Mouse (Mus musculus): ENCODE data around the gene Klhdc10.
A peak's percentile ranks its signal among the peaks of the same experiment; 100 is the strongest.

Klhdc10 gene

DNA sequence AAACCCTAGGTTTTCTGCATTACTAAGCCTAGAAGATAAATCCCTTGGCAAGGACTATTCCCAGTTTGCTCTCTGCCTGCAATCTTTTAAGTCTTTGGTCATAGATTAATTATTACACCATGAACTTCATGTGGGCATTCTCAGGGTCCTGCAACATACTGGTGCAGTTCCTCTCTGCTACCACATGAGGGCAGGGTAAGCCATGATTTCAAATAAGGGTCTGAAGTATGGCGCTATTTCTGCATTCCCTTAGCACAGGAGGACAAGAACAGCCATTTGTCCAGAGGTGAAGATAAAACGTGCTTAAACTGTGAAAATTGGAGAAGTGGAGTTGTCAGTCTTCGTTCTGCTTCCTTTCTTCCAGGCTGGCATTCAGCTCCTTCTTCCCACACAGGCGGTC, 1.8 kb downstream of the Klhdc10 start:
- DNase-seq, result peak; percentile 64 to 78

DNA sequence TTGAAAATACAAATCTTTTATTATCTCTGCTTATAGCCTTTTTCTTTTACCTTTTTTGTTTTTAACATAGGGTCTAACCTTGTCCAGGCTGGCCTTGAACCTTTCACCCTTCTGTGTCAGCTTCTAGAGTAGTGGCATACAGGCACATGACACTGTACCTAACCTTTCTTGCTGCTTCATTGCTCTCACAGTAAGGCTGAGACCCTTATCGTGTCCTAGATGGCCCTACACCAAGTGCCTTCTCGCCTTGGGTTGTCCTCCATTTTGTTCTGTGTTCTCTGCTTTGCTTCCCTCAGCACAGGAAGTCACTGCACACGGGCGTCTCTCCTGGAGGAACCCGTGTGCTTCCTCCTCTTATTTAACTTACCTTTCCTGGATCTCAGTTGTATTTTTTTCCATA, 3.0 kb downstream of the Klhdc10 start:
- DNase-seq, result no peak

DNA sequence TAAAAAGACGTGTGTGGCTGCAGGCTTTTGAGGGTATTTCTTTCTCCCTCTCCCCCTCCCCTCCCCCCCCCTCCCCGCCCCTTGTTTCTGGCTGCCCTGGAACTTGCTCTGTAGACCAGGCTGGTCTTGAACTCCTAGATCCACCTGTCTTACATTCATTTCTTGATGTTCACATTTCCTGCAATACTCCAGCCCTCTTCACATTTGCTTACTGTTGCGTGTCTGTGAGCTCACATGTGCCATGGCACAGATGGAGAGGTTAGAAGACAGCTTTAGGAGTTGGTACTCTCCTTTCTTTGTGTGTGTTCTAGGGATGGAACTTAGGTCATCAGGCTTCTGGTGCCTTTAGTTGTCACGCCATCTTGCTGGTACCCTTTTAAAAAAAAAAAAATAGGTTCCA, 6.6 kb downstream of the Klhdc10 start:
- no peak for DNase-seq

DNA sequence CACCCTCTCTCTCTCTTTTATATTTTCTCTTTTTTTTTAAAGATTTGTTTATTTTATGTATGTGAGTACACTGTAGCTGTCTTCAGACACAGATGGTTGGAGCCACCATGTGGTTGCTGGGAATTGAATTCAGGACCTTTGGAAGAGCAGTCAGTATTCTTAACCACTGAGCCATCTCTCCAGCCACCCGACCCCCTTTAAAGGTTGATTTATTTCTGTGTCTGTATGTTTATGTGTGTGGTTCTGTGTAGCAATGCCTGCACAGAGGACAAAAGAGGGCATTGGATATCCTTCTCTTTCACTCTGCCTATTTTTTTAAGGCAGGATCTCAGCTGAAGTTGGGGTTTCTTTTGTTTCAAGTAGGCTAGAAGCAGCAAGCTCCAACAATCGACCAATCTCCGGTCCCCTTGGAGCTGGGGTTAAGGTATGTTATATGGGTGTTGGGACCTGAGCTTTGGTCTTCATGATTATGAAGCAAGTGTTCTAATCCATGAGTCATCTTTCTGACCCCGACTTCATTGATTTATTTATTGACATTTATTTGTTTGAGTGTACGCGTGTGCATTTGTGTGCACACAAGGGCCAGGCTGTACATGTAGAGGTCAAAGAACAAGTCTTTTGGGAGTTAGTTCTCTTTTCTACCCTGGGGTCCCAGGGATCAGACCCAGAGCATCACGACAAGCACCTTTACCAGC, 7.9 kb downstream of the Klhdc10 start:
- DNase-seq, result no peak

DNA sequence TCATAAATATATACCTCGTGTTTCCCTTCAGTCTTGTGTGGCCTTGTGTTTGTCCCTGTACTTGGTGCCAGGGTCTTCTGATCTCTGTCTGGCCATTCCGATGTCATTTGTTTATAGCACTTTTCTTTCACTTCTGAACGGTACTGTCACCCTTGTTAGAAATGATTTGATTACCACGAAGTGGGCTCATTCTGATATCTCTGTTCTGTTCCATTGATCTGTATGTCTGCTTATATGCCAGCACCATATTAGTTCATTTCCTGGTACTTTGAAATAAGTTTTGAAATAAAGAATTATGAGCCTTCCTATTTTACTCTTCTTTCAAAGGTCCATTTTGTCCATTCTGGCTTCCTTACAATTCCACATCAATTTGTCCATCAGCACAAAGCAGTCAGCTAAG, 9.6 kb downstream of the Klhdc10 start:
- no peak for DNase-seq

DNA sequence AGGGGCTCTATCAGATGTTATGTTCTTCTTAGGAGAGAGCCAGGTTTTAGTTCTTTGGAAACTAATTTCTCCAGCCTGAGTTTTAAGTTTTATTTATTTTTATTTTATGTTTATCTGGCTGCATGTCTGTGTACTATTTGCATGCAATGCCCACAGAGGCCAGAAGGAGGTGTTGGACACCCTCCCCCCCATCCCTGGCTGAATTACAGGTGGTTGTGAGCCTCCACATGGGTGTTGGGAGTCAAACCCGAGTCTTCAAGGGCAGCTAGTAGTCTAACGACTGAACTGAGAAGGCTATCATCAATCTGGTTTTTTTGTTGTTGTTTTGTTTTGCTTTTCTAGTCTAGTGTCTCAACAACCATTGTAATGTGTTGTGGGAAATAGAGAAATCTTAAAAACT, 14.5 kb downstream of the Klhdc10 start:
- no peak for DNase-seq

DNA sequence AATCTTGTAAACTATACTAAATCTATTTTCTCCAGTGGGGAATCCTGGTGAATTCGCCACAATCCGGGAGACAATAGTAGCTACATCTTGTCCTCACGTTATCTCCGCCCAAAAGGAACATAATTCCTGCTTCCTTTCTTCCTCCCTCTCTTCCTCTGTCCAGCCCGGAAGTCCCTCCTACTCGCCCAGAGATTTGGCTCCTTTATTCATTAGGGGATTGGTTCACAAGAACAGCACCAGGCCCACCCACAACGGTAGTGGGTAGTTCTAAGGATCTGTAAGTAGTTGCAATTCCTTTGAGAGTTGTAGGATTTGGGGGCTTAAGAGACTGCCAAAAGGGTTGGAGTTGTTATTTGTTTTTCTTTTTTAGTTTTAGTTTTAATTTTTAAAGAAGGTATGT, 15.1 kb downstream of the Klhdc10 start:
- no peak for DNase-seq

DNA sequence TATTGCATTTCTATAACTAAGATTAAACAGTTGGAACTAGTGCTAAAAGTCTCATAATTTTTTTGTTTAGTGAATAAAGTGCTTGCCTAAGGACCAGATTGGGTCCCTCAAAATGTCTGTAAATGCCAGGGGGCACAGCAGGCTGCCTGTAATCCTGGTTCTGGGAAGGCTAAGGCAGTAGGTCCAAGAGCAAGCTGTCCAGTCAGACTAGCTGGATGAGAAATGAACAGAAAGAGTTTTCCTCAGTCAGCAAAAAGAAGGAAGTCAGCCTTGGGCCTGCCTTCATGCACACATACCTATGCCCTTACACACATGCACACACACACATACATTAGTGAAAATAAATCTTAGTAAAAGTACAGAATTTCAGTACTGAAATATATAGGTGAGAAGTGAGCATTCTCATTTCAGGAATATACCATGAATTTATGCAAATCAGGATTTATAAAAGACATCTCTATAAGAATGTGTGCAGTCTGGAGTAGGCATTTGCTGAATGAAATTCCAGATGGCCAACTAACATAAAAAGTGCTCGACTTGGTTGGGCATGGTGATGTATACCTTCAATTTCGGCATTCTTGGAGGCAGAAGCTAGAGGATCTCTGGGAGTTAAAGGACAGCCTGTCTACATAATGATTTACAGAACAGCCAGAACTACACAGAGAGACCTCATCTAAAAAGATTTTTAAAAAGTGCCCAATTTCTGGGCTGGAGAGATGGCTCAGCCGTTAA, 31.0 kb downstream of the Klhdc10 start:
- no peak for DNase-seq

DNA sequence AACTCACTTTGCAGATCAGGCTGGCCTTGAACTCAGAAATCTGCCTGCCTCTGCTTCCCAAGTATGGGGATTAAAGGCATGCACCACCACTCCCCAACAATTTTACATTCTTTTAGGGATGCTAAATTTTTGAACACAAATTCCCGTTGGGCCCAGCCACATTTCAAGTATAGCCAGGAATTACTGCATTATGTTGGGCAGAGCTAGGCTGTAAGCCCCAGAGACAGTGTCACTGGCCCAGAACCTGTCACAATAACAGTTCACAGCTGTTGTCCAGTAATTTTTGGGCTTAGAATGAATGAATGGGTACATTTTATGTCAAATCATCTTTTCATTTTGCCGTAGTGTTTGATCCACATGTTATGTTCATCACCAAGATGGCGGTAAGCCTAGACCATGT, 34.8 kb downstream of the Klhdc10 start:
- no peak for DNase-seq

DNA sequence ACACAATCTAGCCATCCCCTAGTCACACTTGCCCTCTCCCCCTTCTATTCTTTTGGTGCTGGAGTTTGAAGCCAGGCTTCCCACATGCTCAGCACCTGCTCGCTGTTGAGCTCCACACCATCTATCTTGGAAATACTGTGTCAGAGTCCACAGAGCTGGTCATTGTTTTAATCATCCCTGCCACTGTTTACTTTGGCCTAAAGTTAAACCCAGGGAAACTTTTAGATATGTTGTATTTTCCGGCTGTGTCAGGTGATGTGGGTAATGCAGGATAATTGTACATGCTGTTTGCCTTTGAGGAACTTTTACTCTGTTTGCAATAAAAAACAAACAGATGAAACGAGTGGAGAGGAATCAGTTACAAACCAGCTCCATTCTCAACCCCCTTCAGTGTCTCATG, 35.4 kb downstream of the Klhdc10 start:
- no peak for DNase-seq

DNA sequence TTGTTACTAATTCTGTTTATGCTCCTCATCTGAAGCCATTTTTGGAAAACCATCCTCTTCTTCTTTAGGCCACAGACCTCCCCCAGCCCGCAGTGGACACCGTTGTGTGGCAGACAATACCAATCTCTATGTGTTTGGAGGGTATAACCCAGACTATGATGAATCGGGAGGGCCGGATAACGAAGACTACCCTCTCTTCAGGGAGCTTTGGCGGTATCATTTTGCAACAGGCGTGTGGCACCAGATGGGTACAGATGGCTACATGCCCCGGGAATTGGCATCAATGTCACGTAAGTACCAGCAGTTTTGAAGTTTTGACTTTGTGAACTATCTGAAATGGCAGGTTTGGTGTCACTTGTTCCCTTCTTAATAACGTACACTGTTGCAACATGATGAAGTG, 37.9 kb downstream of the Klhdc10 start:
- no peak for DNase-seq

DNA sequence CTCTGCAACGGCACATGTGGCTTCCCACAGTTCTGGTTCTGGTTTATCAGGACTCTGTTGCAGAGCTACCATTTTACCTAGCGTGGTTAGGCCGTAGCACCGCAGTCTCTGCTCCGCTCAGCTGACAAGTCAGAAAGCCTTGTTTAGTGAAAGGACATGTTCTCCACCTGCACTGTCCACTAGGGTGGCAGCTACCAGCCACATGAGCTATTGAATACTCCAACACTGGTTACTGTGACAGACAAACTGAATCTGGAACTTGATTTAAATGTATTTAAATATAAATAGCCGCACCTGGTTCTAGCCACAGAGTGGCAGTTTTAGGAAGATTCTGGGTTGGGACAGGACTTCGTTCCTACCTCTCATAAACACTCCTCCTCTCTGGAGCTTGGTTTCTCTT, 55.3 kb downstream of the Klhdc10 start:
- no peak for DNase-seq

DNA sequence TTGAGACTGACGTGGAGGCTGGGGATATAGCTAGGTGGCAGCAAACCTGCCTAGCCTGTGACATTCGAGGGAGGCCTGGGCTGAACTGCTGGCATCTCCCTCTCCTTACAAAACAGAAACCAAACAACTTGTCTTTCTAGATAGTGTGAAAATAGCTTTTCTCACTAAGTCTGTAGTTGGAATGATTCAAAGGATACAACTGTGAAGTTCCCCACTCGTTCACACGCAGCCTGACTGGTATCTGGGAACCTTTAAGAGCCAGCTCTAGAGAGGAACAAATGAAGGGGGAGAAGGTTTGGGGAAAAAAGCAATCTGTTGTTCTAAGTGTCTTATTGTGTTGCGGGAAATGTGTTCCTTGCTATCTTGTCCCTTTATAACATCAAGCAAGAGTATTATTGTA, 57.0 kb downstream of the Klhdc10 start:
- DNase-seq, result no peak

DNA sequence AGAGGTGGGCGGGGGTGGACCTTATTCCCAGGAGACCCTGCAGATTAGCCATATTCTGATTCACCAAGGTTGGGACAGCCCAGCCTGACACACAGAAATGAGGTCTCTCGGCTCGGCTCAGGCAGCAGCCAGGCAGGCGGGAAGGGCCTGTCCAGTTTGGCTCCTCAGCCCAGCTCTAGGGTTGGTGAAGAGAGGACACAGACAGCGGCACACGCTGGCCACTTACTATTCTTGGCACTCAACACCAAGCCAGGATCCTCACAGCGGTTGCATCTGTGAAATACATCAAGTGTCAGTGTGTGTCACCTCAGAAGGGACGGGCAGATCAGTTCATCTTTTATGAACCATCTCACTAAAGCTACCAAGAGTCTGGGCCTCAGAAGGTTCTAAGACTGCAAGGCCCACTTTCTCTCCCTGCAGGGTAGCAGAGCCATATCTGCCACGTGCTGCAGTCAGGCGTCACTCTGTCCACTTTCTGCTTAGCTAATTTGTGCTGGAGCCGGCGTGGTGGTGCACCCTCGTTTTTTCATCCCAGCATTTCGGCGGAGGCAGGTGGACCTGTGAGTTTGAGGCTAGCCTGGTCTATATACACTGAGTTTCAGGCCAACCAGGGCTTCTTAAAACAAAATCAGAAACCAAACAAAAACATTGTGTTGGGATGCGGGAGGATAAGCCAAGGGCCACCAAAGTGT, 57.5 kb downstream of the Klhdc10 start:
- no peak for DNase-seq

DNA sequence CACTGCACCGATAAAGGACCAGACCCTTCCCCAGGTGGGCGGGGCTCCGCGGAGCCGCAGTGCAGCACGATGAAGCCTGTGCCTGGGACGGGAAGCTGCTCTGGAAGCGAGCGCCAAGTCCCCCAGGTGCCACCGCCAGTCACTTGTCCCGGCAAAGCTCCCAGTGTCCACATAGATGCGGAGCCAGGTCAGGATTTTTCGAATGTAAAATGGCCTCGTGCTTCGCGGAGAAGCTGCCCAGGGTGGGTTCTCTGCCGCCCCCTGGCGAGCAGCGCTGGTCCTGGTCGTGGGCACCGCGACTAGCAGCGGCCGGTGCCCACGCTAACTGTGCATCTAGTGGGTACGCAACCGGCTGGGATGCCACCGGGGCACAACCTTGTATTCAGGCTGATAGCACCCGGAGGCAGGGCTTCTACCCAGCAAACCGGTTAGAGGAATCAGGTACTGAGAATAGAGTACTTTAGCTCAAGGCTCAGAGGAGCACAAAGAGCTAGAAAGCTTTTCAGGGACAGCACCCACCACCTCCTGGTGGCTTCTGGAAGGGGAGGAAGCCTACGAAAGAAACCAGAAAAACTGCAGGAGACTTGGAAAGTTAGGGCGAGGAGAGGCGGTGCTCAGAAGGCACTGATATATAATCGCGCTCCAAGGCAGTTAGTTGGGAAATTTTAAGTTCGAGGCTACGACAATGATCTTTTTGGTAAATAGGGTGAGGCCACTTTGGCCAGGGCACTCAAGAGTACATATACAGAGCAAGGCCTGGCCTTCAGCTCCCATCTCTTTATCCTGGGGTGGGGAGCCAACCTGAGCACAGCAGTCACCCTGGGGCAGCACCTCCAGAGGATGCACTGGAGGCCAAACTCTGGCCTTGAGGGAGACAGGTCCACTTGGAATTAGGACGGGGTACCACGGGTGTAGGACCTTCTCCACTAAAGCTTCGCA, 58.4 kb downstream of the Klhdc10 start:
- DNase-seq, result peak; percentile 88 to 93

DNA sequence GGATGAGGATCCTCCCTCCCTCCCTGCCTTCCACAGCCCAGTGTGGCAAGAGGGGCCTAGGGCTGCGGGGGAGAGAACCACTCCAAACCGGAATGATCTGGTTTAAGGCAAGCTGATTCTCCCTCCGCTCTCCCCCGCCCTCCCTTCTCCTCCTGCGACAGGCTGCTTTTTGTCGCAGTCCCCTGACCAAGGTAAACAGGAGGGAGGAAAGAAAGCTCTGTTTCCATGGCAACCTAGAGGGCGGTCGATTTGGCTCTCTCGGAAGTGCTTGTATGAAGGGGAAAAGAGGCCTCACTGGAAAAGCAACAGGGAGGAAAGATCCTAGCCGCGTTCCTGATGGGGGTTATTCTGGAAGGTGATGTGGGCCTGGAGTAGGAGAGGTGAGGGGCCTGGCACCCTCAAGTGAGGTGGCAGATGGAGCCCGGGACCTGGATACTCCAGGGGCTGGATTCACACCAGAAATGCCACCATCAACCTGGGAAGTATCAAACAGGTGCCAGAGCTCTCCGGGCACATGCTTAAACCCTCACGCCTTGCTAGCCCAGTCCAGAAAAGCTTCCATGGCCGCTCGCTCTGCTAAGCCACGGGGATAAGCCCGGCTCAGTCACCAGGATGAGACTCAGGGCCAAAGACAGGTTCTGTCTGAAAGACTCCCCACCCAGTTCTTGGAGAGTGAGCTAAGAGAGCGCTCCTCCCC, 59.2 kb downstream of the Klhdc10 start:
- peak; percentile 80 to 90 for DNase-seq

DNA sequence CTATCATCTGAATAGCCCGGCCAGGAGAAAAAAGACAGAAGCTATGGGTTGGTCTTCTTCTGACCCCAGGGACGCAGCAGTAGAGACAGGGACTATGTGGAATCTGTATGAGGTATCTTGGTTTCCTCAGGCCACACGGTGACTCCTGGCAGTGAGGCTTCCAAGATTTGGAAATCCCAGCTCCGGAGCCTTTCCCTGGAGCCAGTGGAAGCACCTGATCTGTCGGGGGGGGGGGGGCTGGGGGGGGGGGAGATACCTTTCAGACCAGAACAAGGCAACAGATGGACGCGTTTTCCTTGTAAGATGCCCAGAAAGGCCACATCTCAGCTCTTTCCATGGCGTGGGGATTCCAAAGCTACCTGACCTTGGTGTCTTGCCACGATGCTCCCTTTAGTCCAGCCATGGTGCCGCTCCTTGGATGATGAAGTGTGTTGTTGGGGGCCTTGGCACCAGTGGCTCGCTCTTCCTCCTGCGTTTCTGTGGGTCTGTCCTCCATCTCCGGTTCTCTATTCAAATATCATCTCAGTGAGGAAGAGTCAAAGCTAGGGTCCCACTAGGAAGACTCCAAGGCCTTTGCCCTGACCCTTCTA, 60.2 kb downstream of the Klhdc10 start:
- no peak for DNase-seq

DNA sequence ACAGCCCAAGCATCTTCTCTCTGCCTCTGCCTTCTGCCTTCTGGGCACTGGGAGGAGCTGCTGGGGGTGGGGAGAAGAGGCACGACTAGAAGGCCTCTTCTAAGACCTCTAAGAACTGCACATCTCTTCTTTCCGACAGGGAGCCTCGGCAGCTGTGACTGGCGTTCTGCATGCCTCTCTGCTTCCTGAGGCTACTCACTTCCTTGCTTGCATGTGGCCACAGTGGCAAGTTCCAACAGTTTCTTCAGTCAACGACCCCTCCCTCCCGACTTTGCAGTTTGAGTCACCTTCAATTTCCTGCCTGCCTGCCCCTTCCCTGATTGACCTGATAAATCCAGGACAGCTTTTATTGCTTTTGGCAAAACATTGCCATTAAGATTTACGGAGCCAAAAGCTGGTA, 61.2 kb downstream of the Klhdc10 start:
- DNase-seq, result peak; percentile 37 to 51

DNA sequence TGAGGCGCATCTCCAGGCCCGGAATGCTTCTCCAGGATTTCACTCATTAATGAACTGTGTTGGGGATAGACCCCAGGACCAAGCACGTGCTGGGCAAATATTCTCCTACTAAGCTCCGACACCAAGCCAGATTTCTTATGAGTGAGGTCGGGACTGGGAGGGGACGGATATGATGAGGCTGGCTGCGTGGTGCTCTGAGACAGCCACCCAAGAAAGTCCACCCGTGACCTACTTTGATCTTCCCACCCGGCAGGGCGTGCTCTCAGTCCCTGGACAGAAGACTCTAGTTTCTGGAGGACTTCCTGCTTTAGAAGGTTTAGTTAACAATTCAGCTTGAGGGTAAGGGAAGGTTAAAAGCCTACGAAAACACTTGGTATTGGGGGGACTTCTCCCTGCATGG, 63.9 kb downstream of the Klhdc10 start:
- DNase-seq, result no peak

DNA sequence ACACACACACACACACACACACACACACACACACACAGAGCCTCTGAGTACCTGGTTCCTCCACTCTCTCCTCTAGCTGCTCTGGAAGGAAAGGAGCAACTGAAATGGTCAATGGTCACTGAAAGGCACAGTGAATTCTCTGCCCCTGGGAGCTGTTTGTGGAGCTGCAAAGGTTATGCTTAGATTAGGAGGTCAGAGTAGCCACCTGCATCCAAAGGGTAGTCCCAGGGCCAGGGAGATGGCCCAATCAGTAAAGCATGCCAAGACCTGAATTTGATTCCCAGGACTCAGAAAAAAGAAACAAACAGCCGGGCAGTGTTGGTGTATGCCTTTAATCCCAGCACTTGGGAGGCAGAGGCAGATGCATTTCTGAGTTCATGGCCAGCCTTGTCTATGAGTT, 66.4 kb downstream of the Klhdc10 start:
- DNase-seq, result no peak

DNA sequence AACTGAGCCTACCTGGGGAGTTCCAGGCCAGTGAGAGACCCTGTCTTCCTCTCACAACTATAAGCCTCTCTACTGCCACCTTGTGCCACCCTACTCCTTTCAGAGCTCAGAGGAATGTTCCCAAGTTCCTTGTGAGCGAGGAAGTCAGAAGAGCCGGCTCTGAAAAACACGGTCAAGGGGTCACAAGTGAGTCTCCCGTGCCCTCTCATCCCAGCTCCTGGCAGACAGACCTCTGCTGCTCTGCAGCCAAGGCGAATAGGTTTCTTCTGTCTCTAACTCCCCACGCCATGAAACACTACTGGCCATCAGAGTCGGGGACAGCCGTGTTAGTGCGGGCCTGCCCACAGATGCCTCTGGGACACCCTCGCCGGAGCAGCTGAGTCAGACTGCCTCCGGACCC, 67.0 kb downstream of the Klhdc10 start:
- DNase-seq, result peak; percentile 79 to 86

DNA sequence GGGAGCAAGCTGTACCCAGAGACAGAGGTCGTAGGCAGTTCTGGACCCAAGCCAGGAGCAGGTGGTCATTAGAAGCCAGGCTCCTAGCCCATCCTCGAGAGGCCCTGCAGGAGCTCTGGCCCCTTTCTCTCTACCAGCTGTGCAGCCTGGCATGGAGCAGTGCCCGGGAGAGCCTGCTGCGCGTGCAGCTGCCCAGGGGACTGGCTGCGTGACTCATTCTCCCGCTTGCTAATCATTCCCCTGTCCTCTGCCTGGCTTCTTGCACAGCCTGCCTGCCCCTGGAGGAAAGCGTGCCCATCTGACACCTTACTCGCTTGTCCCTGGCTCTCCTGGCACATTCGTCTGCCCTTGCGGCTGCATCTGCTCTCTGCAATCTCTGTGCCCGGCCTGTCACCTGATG, 67.7 kb downstream of the Klhdc10 start:
- DNase-seq, result peak; percentile 58 to 73
